Mouse (Mus musculus) urinary bladder, postnatal 10 days (tissue): ENCODE results near the gene H2-M10.2.
"Not testable (repeated sequence)": the region's sequence is repeated elsewhere in the genome, so short reads cannot be mapped to it uniquely, and the experiment has no call there.

Source experiments
- DNase-seq: peaks from one replicate; pipeline ENCODE4 v3.0.0; 2022; ENCODE audit warnings: low spot score

The H2-M10.2 gene

GRCm38 (mm10) chr17:36286390-36286789, at the start of gene H2-M10.2:
Gene H2-M10.2, minus strand, starts transcription at chr17:36286490.
- DNase-seq = no peak

DNA sequence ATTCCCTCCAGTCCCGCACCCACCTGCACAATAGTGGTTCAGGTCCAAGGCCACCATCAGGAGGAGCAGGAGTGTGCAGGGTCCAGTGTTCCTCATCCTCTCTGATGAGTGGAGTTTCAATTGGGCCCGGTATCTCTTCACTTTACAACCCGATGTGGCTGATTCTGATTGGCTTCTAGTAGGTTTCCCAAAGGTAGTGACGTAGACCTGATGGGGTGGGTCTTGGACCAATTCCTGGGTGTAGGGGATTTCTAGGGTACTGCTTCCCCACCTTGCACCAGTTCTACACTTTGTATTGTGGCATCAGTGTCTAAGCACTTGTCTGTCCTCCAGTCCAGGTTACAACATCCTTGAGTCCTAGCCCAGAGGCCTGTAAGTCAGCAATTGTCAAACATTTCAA, 39.8 kb upstream of the H2-M10.2 start, which contains the start of gene H2-M10.1:
H2-M10.1 (minus strand) TSS at position 101 of the 400 bp plus-strand sequence.
- DNase-seq = no peak

- DNase-seq = no peak
These were observed 29.5 kb upstream of the H2-M10.2 start for GRCm38 (mm10) chr17:36315689-36316253.

DNA sequence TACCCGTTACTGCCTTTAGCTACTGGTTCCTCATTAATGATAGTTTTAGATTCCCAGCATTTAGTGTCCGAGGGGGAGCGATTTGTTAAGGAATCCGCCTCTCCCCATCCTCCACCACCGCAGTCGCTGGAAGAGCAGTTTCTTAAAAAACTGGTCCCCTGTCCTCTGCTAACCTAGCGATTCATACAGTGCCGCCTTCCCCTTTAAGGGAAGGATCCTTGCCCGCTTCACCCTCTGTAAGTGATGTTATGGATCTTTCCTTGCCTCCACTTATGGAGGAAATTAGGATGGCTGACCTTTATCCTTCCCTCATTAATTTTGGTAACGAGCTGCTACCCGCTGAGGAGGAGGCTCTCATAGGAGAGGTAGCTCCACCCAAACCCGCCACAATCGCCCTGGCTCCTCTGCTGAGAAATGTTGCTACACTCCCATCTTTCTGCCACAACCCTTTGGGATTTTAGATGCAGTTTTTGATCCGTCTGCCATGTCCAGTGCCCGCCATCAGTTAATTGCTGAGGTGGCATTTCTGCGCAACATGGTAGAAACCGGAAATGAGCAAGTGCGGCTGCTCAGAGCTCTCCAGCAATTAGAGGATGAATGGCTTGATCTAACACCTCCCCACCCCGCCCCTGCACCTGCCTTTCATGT, 28.9 kb upstream of the H2-M10.2 start:
- DNase-seq = no peak

DNA sequence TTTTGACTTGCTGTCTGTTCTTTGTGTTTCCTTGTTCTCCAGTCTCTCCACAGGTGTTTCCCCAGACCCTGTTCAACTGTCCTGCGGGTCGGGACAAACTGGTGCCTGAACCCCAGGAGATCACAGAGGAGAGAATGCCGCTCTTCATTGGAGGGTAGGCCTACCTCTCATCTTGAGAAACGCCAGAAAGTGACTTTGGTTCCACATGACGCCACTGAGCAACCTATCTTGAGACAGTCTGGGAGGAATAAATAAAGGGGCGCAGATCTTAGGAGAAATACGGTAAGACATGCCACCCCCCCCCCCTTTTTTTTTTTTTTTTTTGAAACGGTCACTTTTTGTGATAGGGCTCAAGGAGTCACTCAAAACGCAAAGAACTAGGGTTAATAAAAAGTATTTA, 28.2 kb upstream of the H2-M10.2 start:
- DNase-seq = no peak

DNA sequence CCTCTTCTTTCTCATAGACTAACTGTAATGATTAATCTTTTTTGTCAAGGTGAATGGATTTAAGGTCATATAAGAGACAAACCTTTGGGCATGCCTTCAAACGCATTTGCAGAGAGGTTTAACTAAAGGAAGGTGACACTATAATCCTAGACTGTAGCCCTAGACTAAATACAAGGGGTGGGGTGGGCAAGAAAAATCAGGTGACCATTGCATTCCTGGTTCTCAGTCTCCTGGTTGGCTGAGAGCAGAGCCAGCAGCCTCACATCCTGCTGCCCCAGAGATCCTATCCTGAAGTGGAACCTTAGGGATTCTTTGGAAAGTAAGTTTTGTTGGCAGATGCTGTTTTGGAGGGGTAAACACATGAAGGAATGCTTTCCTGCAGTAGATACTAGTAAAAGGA, 23.0 kb upstream of the H2-M10.2 start:
- DNase-seq = no peak

DNA sequence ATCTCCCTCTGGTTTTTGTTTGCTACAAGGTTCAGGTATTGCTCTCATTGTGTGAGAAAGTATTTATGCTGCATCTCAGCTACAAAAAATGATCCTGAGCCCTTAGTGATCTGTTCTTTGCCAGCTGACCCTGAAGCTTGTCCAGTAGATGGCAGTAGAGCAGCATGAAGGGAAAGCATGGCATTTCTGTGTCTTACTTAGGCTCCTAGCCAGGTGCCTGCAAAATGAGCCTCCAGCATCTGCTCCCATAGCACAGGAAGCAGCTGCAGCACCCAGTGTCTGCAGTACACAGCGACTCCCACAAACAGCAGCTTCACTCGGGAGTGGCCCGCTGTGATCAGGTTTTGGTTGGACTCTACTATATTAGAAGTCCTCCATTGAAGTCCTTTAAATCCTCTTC, 22.6 kb upstream of the H2-M10.2 start:
- not testable (repeated sequence) for DNase-seq

- DNase-seq = no peak
These were observed 4.6 kb downstream of the H2-M10.2 start for GRCm38 (mm10) chr17:36281521-36282245.

GRCm38 (mm10) chr17:36274776-36275175, 11.5 kb downstream of the H2-M10.2 start:
- no peak for DNase-seq

- no peak for DNase-seq
These were observed 12.5 kb downstream of the H2-M10.2 start for GRCm38 (mm10) chr17:36273796-36274195.

DNA sequence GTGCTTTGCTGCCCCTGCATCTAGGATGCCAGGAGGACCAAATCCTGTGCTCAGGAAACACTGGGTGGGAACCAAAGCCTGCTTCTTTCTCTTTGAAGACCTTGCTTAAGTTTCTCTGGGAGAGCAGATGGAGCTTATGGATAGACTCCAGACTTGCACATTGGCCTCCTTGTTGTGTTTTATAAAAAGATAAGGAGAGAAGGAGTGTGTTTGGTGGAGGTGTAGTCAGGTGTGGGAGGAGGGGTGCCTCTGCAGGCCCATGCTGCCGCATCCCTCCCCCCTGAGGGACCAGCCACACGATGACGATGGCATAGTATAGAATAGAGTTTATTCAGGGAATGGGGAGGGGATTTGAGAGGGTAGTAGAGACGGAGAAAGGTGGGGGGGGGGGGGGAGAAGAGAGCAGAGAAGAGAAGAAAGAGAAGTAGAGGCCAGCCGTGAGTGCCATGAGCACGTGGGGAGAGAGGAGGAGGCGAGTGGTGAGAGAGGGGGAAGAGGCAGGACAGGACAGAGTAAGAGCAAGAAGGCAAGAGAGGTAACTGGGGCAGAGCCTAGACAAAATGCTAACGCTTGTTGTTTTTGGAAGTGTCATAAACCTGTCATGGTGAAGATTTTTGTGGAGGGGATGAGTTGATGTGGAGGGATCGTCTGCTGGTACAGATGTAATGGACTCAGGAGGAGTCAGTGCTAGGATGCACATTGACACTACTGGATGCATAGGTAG, 13.5 kb downstream of the H2-M10.2 start:
- DNase-seq = no peak

DNA sequence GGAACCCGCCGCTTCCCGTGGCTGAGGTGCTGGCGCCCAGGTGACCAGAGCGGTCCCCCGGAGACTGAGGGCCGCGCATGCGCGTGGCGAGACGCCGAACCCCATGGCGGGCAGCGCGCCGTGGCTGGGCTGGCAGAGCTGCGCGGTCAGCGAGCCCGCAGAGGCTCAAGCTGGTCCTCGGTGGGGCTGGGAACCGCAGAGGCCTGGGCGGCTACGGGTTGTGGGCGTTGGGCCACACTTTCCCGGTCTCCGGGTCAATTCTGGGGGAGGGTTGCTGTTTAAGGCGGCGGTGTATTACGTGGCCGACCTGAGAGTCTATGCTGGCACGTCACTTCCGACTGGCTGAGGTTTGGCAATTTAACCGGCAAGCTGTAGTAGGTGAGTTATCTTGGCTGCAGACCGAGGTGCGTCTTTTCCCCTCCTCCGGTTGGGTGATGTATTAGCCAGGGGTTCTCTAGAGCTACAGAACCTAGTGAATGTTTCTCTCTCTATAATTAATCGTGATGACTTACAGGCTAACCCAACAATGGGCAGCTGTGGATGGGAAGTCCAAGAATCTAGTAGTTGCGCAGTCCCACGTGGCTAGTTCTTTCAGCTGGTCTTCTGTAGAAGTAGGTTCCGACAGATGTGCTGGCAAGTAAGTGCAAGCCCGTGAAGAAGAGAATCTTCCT, 14.6 kb downstream of the H2-M10.2 start, which contains the start of gene Trim39:
Trim39 (minus strand) TSS at position 662 of the 671 bp plus-strand sequence.
- DNase-seq = peak; percentile 36

- peak; percentile 53 for DNase-seq
These were observed 15.2 kb downstream of the H2-M10.2 start for GRCm38 (mm10) chr17:36270956-36271585.

DNA sequence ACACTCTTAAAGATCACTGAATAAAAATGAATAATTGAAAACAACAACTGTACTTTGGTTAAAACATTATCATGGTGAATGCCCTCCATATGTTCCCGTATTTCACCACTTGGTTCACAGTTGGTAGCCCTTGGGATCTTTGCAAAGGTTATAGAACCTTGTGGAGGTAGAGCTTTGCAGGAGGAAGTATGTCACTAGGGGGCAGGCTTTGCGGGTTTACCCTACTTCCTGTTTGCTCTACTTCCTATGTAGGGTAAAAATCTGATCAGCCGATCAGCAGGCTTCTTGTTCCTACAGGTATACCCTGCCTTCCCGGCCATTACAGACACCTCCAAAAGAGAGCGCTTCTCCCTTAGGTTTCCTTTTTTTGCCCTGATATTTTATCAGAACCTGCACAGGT, 20.5 kb downstream of the H2-M10.2 start:
- DNase-seq = no peak

DNA sequence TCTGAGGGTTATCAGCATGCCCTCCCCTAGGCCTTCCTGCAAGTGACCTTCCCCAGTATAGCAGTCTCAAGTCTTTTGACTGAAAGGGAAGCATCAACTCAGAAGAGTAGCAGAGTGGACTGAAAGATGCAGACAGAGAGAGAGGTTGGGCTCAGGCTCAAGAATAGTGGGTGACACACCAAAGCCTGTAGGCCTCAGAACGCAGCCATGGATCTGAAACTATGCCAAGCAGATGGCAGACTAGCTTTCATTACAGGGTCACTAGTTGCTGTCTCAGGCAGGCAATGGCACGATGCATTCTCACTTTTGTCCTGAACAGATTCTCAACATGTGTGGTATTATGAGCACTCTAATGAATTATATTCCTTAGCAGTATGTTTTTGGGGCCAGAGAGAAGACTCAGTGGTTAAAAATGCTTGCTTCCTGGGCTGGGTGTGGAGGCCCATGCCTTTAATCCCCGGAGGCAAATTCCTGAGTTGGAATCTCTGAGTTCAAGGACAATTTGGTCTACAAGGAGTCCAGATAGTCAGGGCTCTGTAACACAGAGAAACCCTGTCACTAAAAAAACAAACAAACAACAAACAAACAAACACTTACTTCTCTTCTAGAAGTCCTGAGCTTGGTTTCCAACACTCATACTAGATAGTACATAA, 21.9 kb downstream of the H2-M10.2 start:
- no peak for DNase-seq

DNA sequence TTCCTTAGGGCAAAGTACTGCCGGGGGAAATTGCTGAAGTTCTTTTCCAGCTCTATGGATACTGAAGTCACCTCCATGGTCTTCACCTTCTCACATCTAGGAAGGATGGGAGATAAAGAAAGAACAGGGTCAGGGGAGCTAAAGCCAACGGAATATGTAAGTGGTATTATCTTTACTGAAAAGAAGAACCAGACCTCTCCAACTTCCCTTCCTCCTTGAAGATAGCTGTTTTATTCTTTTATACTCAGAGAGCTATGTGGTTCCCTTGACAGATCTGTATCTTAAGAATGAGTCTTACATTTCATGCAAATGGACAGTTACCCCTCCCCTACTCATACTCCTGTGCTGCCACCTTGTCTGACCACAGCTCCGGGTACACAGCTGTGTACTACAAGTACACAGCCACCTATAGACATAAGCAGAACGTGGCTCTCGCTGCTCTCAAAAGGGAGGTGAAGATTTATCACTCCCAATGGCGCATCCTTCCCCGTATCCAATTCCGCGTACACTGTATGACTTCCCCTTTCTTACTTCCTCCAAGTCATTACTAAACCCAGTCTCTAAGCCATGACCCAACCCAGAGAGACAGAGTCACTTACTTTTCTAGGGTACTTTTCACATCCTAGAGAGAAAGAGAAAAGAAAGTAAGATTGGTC, 24.7 kb downstream of the H2-M10.2 start:
- no peak for DNase-seq

DNA sequence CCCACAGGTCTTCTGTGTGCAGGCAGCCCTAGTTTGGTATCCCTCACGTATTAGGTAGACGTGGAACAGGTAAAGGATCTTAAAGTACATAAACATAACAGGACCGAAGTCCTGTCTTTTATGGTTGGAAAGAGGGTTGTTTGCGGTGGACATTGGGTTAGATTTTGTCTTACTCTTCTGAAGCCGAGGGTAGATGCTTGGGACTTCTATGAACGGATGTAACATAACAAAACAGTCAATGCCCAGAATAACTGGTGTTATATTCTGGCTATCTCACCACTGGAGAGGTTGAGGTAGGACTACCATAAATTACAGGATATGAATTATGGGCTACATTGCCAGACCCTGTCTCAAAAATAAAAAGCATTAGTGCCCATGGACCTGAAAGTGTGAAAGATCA, 28.3 kb downstream of the H2-M10.2 start, which contains the start of gene Rpp21:
Rpp21 (minus strand) TSS at position 101 of the 400 bp plus-strand sequence.
- no peak for DNase-seq

DNA sequence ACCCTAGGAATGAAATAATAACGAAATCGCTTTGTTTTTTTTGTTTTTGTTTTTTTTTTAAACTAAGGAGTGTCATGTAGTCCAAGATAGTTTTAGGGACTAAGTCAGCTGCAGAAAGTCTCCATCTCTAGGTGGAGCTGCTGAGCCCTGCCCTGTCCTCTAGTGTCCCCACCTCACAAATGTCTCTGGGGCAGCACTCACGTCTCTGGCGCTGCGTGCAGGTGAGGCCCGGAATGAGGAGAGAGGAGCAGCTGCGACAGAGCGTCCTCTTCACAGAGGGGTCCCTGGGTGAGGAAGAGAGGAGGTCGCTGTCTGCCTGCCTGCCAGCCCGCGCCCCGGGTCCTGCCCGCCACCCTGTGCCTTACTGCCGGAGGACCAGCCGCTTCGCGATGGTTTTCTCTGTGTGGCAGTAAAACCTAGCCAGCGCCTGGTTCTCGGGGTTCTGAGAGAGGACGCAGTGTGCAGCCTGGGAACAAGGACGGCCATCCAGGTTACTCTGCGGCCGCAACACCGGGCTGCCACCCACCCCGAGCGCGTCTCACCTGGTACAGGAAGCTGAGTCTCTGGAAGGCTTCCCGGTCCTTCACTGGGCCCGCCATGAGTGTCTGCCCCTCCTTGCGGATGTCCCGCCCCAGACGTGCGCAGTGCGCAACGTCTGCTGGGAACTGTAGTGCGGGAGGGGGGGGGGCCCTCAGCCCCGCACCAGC, 28.9 kb downstream of the H2-M10.2 start:
- peak; percentile 34 for DNase-seq

- DNase-seq = no peak
These were observed 33.1 kb downstream of the H2-M10.2 start for GRCm38 (mm10) chr17:36253087-36253600.
